22 mouse cellular contexts compared by ENCODE assay signal in the genomic region with DNA sequence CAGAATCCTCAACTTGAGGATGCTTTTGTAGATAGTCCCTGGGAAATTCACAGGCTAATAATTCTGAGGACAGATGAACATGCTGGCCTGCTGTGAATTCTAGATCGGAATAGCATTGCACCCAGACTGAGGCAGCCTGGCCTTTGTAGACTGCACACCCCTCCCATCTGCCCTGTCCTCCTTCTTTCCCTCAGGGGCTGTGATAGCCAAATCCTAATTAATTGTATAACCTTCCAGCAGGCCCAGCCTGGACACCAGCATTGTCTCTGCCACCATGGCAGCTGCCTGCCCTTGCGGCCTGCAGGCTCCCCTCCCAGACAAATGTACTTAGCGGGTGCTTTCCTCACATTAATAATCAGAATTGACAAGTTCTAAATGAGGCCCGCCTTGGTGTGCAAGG.
DNase-seq lines count a peak whose midpoint lies in the region; ATAC-seq and TF ChIP-seq lines count a peak whose summit lies in the region.
"Had no signal": no experiment of that assay in that cellular context is flagged by ENCODE, and none has a peak within 500 bp of the region (broad histone marks: within the 10 kb centered on the region; RNA-seq: fewer than 3 reads in every experiment).

No protein-coding gene starts in this region.

- WGBS in cerebellum, adult 2 months: 61% methylated on average over 4 of the region's 4 CpGs
- 79% methylated on average over 4 of the region's 4 CpGs for WGBS in kidney, embryonic 15.5 days

- no peak for TF ChIP-seq CTCF in cerebellum, adult 2 months (IDR thresholded peaks at IDR 0.05; ENCODE audit: borderline replicate concordance, insufficient read depth, low read depth, low read length)

- H3K4me1 ChIP-seq in cerebellum, adult 2 months (ENCODE audit: control insufficient read depth, insufficient read depth, low read length): no peaks in the 10 kb centered on the region
- no peaks in the 10 kb centered on the region for H3K4me1 ChIP-seq in kidney, embryonic 15.5 days
- H3K4me1 ChIP-seq: heart, embryonic 10.5 days; limb, embryonic 10.5 days had no signal

- H3K9ac ChIP-seq in kidney, embryonic 15.5 days: no peak overlapping the region
- H3K9ac ChIP-seq: forebrain, postnatal 0 days; hindbrain, embryonic 15.5 days; liver, postnatal 0 days had no signal

- no peak overlapping the region for H3K27ac ChIP-seq in cerebellum, adult 2 months (ENCODE audit: insufficient read depth, low read length)
- no peak overlapping the region for H3K27ac ChIP-seq in kidney, embryonic 15.5 days
- H3K27ac ChIP-seq: heart, embryonic 10.5 days; hindbrain, embryonic 15.5 days; layer of hippocampus, adult 2 months; limb, embryonic 10.5 days had no signal

- H3K36me3 ChIP-seq in kidney, embryonic 15.5 days: no peaks in the 10 kb centered on the region
- H3K36me3 ChIP-seq: heart, embryonic 10.5 days; hindbrain, embryonic 15.5 days; limb, embryonic 10.5 days had no signal

- no peak for TF ChIP-seq POLR2A in cerebellum, adult 2 months (IDR thresholded peaks at IDR 0.05; ENCODE audit: borderline replicate concordance, insufficient read depth, low read length)

- no peak overlapping the region for H3K4me2 ChIP-seq in kidney, embryonic 15.5 days
- H3K4me2 ChIP-seq: hindbrain, embryonic 15.5 days had no signal

- ATAC-seq in kidney, embryonic 15.5 days (replicated peaks; ENCODE audit: low FRiP score): no peak
- no peak for ATAC-seq in erythroblast, adult 5-6 weeks (replicated peaks; ENCODE audit: low FRiP score, poor library complexity, severe bottlenecking)
- ATAC-seq: CD4-positive, CD25-positive, alpha-beta regulatory T cell, adult 4 months; forebrain, postnatal 0 days; intestine, postnatal 0 days; liver, postnatal 0 days; Patski had no signal

- H3K27me3 ChIP-seq in cerebellum, adult 2 months (ENCODE audit: control insufficient read depth, insufficient read depth, low read length): no peaks in the 10 kb centered on the region; the same call in 1 of the 2 replicates
- H3K27me3 ChIP-seq in kidney, embryonic 15.5 days: no peaks in the 10 kb centered on the region
- H3K27me3 ChIP-seq: hindbrain, embryonic 15.5 days; Patski had no signal

- DNase-seq in embryo, embryonic 11 days: peak; percentile 10
- DNase-seq in embryo, embryonic 9.5 days (ENCODE audit: extremely low spot score): no peak
- peak; percentile 58 for DNase-seq in brain, adult 2 months (ENCODE audit: low read depth, low spot score)
- DNase-seq in cerebellum, adult 2 months: peak; percentile 15 to 53
- DNase-seq in cerebellum, postnatal 36 days: peak; percentile 14 to 17
- DNase-seq in right cerebral cortex, adult 2 months (ENCODE audit: low spot score in 2 of 2): no peak
- DNase-seq: adrenal gland, postnatal 10 days; forebrain, postnatal 0 days; liver, postnatal 0 days; lung, postnatal 10 days; midbrain, embryonic 14.5 days; thymus, postnatal 25 days had no signal

- no peak overlapping the region for H3K4me3 ChIP-seq in cerebellum, adult 2 months (replicated peaks; ENCODE audit: insufficient read depth, low read depth, low read length)
- H3K4me3 ChIP-seq in kidney, embryonic 15.5 days (replicated peaks): no peak overlapping the region
- H3K4me3 ChIP-seq: heart, embryonic 10.5 days; hindbrain, embryonic 15.5 days; layer of hippocampus, adult 2 months; limb, embryonic 10.5 days; myocyte had no signal

- H3K9me3 ChIP-seq in kidney, embryonic 15.5 days (replicated peaks): no peaks in the 10 kb centered on the region
- H3K9me3 ChIP-seq: heart, embryonic 10.5 days; hindbrain, embryonic 15.5 days; limb, embryonic 10.5 days had no signal

Comparison
In these comparisons a context has a peak if more than half of its experiments do, and no peak if none do; other contexts are left out.
1. DNase-seq: peak in embryo, embryonic 11 days (single experiment), brain, adult 2 months (single experiment), cerebellum, adult 2 months (2 of 2) and cerebellum, postnatal 36 days (2 of 2); none in embryo, embryonic 9.5 days (single experiment) and right cerebral cortex, adult 2 months (0 of 2).